Mouse (Mus musculus) activated CD4-positive, CD25-positive, alpha-beta regulatory T cell, adult 9 weeks (primary cell): ENCODE measurements around the gene Rxylt1. TPM values are rescaled to one million over a fixed set of nuclear protein-coding genes. Genes with fewer than 3 reads are reported as not detected.

Experiments
- polyA plus RNA-seq: library from polyadenylated mRNA; unstranded; fragments of 100-300 nt; shearing (Covaris generic); gene quantifications from one replicate; pipeline ENCODE4 v1.2.1, GENCODE M21; 2017

The Rxylt1 gene
- 23.4 TPM for polyA plus RNA-seq

GRCm38 (mm10) chr10:122096980-122097844, at the start of gene Rxylt1:
TSS of gene Rxylt1 (minus strand) at chr10:122097371.

GRCm38 (mm10) chr10:122046904-122047726, 50.1 kb downstream of the Rxylt1 start, which contains the start of gene Srgap1:
TSS of gene Srgap1 (minus strand) at chr10:122047315.

Other genes with a start within 250 kb of the Rxylt1 start
- gene Srgap1, start 50.1 kb downstream of the Rxylt1 start, polyA plus RNA-seq: 0.05 TPM